Mouse (Mus musculus): ENCODE results near the gene Ccdc110. TPM values are rescaled to one million over a fixed set of nuclear protein-coding genes. Genes with fewer than 3 reads are reported as not detected.

Gene Ccdc110
- 0.54 TPM for polyA plus RNA-seq (2015; fragmentation: Illumina TruSeq; extraction: RNeasy Lipid Tissue Mini Kit (QIAGEN cat#74804); ENCODE audit: low read depth, low replicate concordance)

GRCm38 (mm10) chr8:45934582-45935014, at the start of gene Ccdc110:
TSS of gene Ccdc110 (plus strand) at chr8:45934619.

GRCm38 (mm10) chr8:45885202-45885685, 49.2 kb upstream of the Ccdc110 start, which contains the start of gene Pdlim3:
TSS of gene Pdlim3 (plus strand) at chr8:45885461.

GRCm38 (mm10) chr8:45975126-45975836, 40.9 kb downstream of the Ccdc110 start, which contains the start of the genes 1700029J07Rik and Ufsp2:
TSS of gene 1700029J07Rik (minus strand) at chr8:45975252.
TSS of gene Ufsp2 (plus strand) at chr8:45975528.

Other genes starting within 250 kb of the Ccdc110 start
- gene Pdlim3, start 49.2 kb upstream of the Ccdc110 start, polyA plus RNA-seq (2015; fragmentation: Illumina TruSeq; extraction: RNeasy Lipid Tissue Mini Kit (QIAGEN cat#74804); ENCODE audit: low read depth, low replicate concordance) = 2.5 TPM
- 5.0 TPM for gene 1700029J07Rik, start 40.6 kb downstream of the Ccdc110 start, polyA plus RNA-seq (2015; fragmentation: Illumina TruSeq; extraction: RNeasy Lipid Tissue Mini Kit (QIAGEN cat#74804); ENCODE audit: low read depth, low replicate concordance)
- 73.3 TPM for gene Ufsp2, start 40.9 kb downstream of the Ccdc110 start, polyA plus RNA-seq (2015; fragmentation: Illumina TruSeq; extraction: RNeasy Lipid Tissue Mini Kit (QIAGEN cat#74804); ENCODE audit: low read depth, low replicate concordance)
- gene Lrp2bp, start 64.7 kb downstream of the Ccdc110 start, polyA plus RNA-seq (2015; fragmentation: Illumina TruSeq; extraction: RNeasy Lipid Tissue Mini Kit (QIAGEN cat#74804); ENCODE audit: low read depth, low replicate concordance) = 0.62 TPM
- gene Ankrd37, start 71.1 kb downstream of the Ccdc110 start, polyA plus RNA-seq (2015; fragmentation: Illumina TruSeq; extraction: RNeasy Lipid Tissue Mini Kit (QIAGEN cat#74804); ENCODE audit: low read depth, low replicate concordance) = 15.1 TPM
- 22.0 TPM for gene Cfap97, start 217.2 kb downstream of the Ccdc110 start, polyA plus RNA-seq (2015; fragmentation: Illumina TruSeq; extraction: RNeasy Lipid Tissue Mini Kit (QIAGEN cat#74804); ENCODE audit: low read depth, low replicate concordance)
- 44.0 TPM for gene Snx25, start 217.5 kb downstream of the Ccdc110 start, polyA plus RNA-seq (2015; fragmentation: Illumina TruSeq; extraction: RNeasy Lipid Tissue Mini Kit (QIAGEN cat#74804); ENCODE audit: low read depth, low replicate concordance)

Data from brain, adult 10 weeks (tissue).